Mouse (Mus musculus) bone marrow, adult 2 months (tissue): ENCODE measurements at regions not wholly inside any gene's neighbourhood (a gene's known extent, or its start where the extent isn't known, plus 50 kb on each side); places are given as distances from the start of the nearest gene placed in this dataset.

Source experiments
- H3K27ac ChIP-seq: fragments of 200-500 bp; 2 replicates; pipeline ENCODE4 v1.5.1; 2012; ENCODE audit warnings: low read depth, mild to moderate bottlenecking, control low read depth, inconsistent platforms, low read length; ENCODE audit not compliant: control insufficient read depth, poor library complexity, insufficient read depth
- H3K4me1 ChIP-seq: fragments of 200-500 bp; 2 replicates; pipeline ENCODE4 v1.6.1; 2011; ENCODE audit warnings: low read length; ENCODE audit not compliant: control insufficient read depth, insufficient read depth
- H3K4me3 ChIP-seq: fragments of 200-500 bp; replicated peaks from 2 replicates; pipeline ENCODE3; 2011; ENCODE audit warnings: mild to moderate bottlenecking, low read depth, low read length, control low read depth; ENCODE audit not compliant: control insufficient read depth
- CTCF ChIP-seq: fragments of 200-500 bp; IDR thresholded peaks from 2 replicates; pipeline ENCODE4 v1.5.1; 2011; ENCODE audit warnings: low read length, control low read depth; ENCODE audit not compliant: control insufficient read depth, insufficient read depth
- POLR2A ChIP-seq: fragments of 200-500 bp; IDR thresholded peaks from 2 replicates; pipeline ENCODE4 v1.6.1; 2011; ENCODE audit warnings: low read depth, mild to moderate bottlenecking, control low read depth, low read length, borderline replicate concordance; ENCODE audit not compliant: control insufficient read depth
- WGBS: fragments of 180-500 bp; shearing (Covaris S2); methylation state at CpG from one replicate; pipeline ENCODE4 v1.1.7; 2018; 5-methylcytosine and 5-hydroxymethylcytosine counted together

- WGBS = 50% methylated on average over 4 of the region's 4 CpGs
- Histone ChIP-seq H3K27ac (no peak overlapping the region), H3K4me3 (no peak overlapping the region), H3K4me1 (no peaks in the 10 kb centered on the region; the same call in 1 of the 2 replicates)
- TF ChIP-seq POLR2A (no peak), CTCF (no peak)
Observed at GRCm38 (mm10) chr12:118716824-118717223, 129.3 kb upstream of the Sp8 start.

- no peak overlapping the region for H3K27ac ChIP-seq
Observed at GRCm38 (mm10) chr12:118706626-118707025, 139.5 kb upstream of the Sp8 start.

GRCm38 (mm10) chr12:118704826-118705225, 141.3 kb upstream of the Sp8 start:
- WGBS = 79% methylated on average over 2 of the region's 2 CpGs
- TF ChIP-seq POLR2A (no peak), CTCF (no peak)

More at GRCm38 (mm10) chr12:118706626-118707025, 139.5 kb upstream of the Sp8 start:
- TF ChIP-seq CTCF (no peak), POLR2A (no peak)
- Histone ChIP-seq H3K4me3 (no peak overlapping the region), H3K4me1 (no peaks in the 10 kb centered on the region)
- 86% methylated on average over 7 of the region's 7 CpGs for WGBS

GRCm38 (mm10) chr12:118703730-118704129, 142.4 kb upstream of the Sp8 start:
- no peak for TF ChIP-seq POLR2A
- no peak for TF ChIP-seq CTCF
- Histone ChIP-seq H3K4me1 (no peaks in the 10 kb centered on the region), H3K27ac (no peak overlapping the region), H3K4me3 (no peak overlapping the region)
- 39% methylated on average over 12 of the region's 12 CpGs for WGBS

More at GRCm38 (mm10) chr12:118704826-118705225, 141.3 kb upstream of the Sp8 start:
- Histone ChIP-seq H3K27ac (no peak overlapping the region), H3K4me3 (no peak overlapping the region), H3K4me1 (no peaks in the 10 kb centered on the region)

- Histone ChIP-seq H3K4me1 (no peaks in the 10 kb centered on the region), H3K27ac (no peak overlapping the region)
Observed at GRCm38 (mm10) chr12:118703068-118703662, 143.0 kb upstream of the Sp8 start.

GRCm38 (mm10) chr12:118701838-118702237, 144.3 kb upstream of the Sp8 start:
- no peak overlapping the region for H3K27ac ChIP-seq
- H3K4me1 ChIP-seq = no peaks in the 10 kb centered on the region
- H3K4me3 ChIP-seq = no peak overlapping the region
- WGBS = 88% methylated on average over 2 of the region's 2 CpGs
- TF ChIP-seq CTCF = no peak
- no peak for TF ChIP-seq POLR2A

More at GRCm38 (mm10) chr12:118703068-118703662, 143.0 kb upstream of the Sp8 start:
- TF ChIP-seq POLR2A = no peak
- TF ChIP-seq CTCF = no peak
- 16% methylated on average over 11 of the region's 11 CpGs for WGBS
- no peak overlapping the region for H3K4me3 ChIP-seq

GRCm38 (mm10) chr12:118698110-118698509, 148.0 kb upstream of the Sp8 start:
- no peak for TF ChIP-seq POLR2A
- TF ChIP-seq CTCF = no peak
- Histone ChIP-seq H3K27ac (no peak overlapping the region), H3K4me1 (no peaks in the 10 kb centered on the region), H3K4me3 (no peak overlapping the region)

- Histone ChIP-seq H3K4me3 (no peak overlapping the region), H3K4me1 (no peaks in the 10 kb centered on the region), H3K27ac (no peak overlapping the region)
- WGBS = 57% methylated on average over 2 of the region's 2 CpGs
- TF ChIP-seq POLR2A (no peak), CTCF (no peak)
Observed at GRCm38 (mm10) chr12:118694701-118695100, 151.4 kb upstream of the Sp8 start.

GRCm38 (mm10) chr12:118682902-118683301, 163.2 kb upstream of the Sp8 start:
- no peaks in the 10 kb centered on the region for H3K4me1 ChIP-seq
- WGBS = 89% methylated on average over 1 of the region's 1 CpGs
- TF ChIP-seq CTCF (no peak), POLR2A (no peak)
- H3K27ac ChIP-seq = no peak overlapping the region
- no peak overlapping the region for H3K4me3 ChIP-seq
